Mouse (Mus musculus): ENCODE data around the gene 1110008P14Rik.

GRCm38 (mm10) chr2:32412742-32413531 lies 31.2 kb upstream of the 1110008P14Rik start:
- TF ChIP-seq CTCF (IDR thresholded peaks at IDR 0.05; ENCODE audit: extremely low read depth, insufficient read length, insufficient replicate concordance, low read depth, low read length): no peak
- no peak for TF ChIP-seq POLR2A (IDR thresholded peaks at IDR 0.05; ENCODE audit: low read depth, low read length)
